Mouse (Mus musculus): ENCODE data around the gene Upb1. TPM values are rescaled to one million over a fixed set of nuclear protein-coding genes. Genes with fewer than 3 reads are reported as not detected.
"Not testable (repeated sequence)": the region's sequence is repeated elsewhere in the genome, so short reads cannot be mapped to it uniquely, and the experiment has no call there.

The Upb1 gene
- polyA plus RNA-seq, 1 experiment = 3.2 TPM

DNA sequence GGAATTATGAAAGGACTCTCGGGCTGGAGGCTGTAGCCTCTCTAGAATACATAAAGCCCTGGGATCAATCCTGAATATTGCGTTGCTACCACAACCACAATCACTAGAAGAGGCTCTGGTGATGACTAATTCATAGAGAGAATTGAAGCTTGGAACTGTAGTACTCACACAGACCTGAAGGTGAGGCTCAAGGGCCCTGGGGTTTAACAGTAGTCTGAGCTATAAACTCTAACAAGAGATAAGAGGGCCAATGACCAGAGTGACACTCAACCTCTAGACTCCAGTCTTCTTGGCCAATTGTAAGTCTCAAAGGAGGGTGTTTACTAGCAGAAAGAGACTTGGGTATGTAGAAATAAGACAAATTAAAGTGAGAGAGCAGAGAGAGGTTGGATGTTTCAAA, 10.8 kb upstream of the Upb1 start:
- no peak for TF ChIP-seq POLR2A (IDR thresholded peaks at IDR 0.05; ENCODE audit: borderline replicate concordance, control insufficient read depth, low read depth, low read length)
- no peak for TF ChIP-seq CTCF (IDR thresholded peaks at IDR 0.05; ENCODE audit: control insufficient read depth, insufficient read depth, low read length)
- WGBS = 64% methylated on average over 2 of the region's 2 CpGs
- H3K4me1 ChIP-seq (ENCODE audit: control insufficient read depth, insufficient read depth, low read length) = no peaks in the 10 kb centered on the region; the same call in 1 of the 2 replicates
- no peak overlapping the region for H3K4me3 ChIP-seq (replicated peaks; ENCODE audit: control insufficient read depth, low read depth, low read length)
- H3K27ac ChIP-seq (ENCODE audit: control insufficient read depth, insufficient read depth, low read depth, low read length, poor library complexity) = no peak overlapping the region

DNA sequence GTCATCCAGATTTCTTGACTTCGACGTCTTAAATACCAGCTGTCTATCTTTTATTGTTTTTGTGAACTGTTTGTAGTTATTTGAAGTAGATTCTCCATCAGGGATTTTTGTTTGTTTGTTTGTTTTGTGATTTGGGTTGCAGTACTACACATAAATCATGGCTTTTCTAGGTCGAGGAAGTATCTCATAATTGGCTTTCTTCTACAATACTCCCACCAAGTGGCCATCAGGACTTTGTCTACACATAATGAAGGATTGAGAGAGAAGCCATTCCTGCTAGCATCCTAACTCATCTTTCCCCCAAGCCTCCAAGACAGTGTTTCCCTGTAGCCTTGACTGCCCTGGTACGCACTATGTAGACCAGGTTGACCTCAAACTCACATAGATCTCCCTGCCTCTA, 10.1 kb upstream of the Upb1 start:
- 58% methylated on average over 4 of the region's 4 CpGs for WGBS
- no peaks in the 10 kb centered on the region; the same call in 1 of the 2 replicates for H3K4me1 ChIP-seq (ENCODE audit: control insufficient read depth, insufficient read depth, low read length)
- no peak overlapping the region for H3K27ac ChIP-seq (ENCODE audit: control insufficient read depth, insufficient read depth, low read depth, low read length, poor library complexity)
- no peak overlapping the region for H3K4me3 ChIP-seq (replicated peaks; ENCODE audit: control insufficient read depth, low read depth, low read length)
- TF ChIP-seq POLR2A (IDR thresholded peaks at IDR 0.05; ENCODE audit: borderline replicate concordance, control insufficient read depth, low read depth, low read length) (no peak), CTCF (IDR thresholded peaks at IDR 0.05; ENCODE audit: control insufficient read depth, insufficient read depth, low read length) (no peak)

DNA sequence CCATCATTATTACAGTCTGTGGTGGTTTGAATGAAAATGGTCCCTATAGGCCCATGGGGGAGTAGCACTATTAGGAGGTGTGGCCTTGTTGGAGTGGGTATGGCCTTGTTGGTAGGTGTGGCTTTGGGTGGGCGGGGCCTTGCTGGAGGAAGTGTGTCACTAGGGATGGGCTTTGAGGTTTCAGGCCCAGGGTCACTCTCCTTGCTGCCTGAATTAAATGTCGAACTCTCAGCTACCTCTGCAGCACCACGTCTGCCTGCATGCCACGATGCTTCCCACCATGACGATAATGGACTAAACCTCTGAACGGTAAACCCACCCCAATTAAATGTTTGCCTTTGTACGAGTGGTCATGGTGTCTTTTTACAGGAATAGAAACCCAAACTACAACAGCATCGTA, 6.1 kb upstream of the Upb1 start:
- Histone ChIP-seq H3K4me1 (ENCODE audit: control insufficient read depth, insufficient read depth, low read length) (no peaks in the 10 kb centered on the region; the same call in 1 of the 2 replicates), H3K4me3 (replicated peaks; ENCODE audit: control insufficient read depth, low read depth, low read length) (no peak overlapping the region), H3K27ac (ENCODE audit: control insufficient read depth, insufficient read depth, low read depth, low read length, poor library complexity) (no peak overlapping the region)
- TF ChIP-seq CTCF (IDR thresholded peaks at IDR 0.05; ENCODE audit: control insufficient read depth, insufficient read depth, low read length) (no peak), POLR2A (IDR thresholded peaks at IDR 0.05; ENCODE audit: borderline replicate concordance, control insufficient read depth, low read depth, low read length) (no peak)
- 81% methylated on average over 8 of the region's 8 CpGs for WGBS

DNA sequence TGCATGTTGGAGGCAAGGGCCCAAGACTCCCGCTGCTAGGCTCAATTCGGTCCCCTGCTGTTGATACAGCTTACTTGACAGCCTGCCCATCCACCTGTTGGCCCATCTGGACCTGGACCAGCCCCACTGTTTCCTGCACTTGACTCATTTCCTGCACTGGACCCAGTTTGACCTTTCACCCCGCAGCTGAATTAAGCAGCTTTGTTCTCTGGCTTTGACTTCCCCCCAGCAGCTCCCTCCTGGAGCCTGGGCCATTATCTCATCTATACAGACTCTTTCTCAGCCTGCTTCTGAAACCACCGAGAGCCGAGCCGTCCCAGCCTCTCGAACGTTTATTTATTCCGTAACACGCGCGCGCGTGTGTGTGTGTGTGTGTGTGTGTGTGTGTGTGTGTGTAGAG, 3.9 kb upstream of the Upb1 start:
- no peak overlapping the region for H3K4me3 ChIP-seq (replicated peaks; ENCODE audit: control insufficient read depth, low read depth, low read length)
- no peaks in the 10 kb centered on the region; the same call in 1 of the 2 replicates for H3K4me1 ChIP-seq (ENCODE audit: control insufficient read depth, insufficient read depth, low read length)
- no peak for TF ChIP-seq POLR2A (IDR thresholded peaks at IDR 0.05; ENCODE audit: borderline replicate concordance, control insufficient read depth, low read depth, low read length)
- TF ChIP-seq CTCF (IDR thresholded peaks at IDR 0.05; ENCODE audit: control insufficient read depth, insufficient read depth, low read length) = no peak
- 10% methylated on average over 14 of the region's 14 CpGs for WGBS
- no peak overlapping the region for H3K27ac ChIP-seq (ENCODE audit: control insufficient read depth, insufficient read depth, low read depth, low read length, poor library complexity)

DNA sequence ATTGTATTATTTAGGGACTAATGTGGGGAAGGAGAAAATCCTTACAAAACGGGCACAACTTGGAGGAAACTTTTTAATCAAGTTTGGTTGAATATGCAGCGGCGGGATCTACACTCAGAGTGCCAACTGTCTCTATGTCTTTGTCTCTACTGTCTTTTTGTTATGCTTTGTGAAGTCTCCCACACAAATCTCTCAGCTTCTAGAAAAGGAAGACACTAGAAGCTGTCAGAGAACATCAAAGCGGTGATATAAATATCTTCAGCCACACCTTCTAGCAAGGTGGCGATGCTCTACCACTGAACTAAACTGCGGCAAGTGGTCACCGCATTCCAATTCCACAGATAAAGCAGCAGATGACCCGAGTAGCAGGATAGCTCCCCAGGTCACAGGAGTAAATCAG, 5.0 kb downstream of the Upb1 start:
- 85% methylated on average over 8 of the region's 8 CpGs for WGBS
- TF ChIP-seq POLR2A (IDR thresholded peaks at IDR 0.05; ENCODE audit: borderline replicate concordance, control insufficient read depth, low read depth, low read length) (no peak), CTCF (IDR thresholded peaks at IDR 0.05; ENCODE audit: control insufficient read depth, insufficient read depth, low read length) (no peak)
- no peak overlapping the region for H3K27ac ChIP-seq (ENCODE audit: control insufficient read depth, insufficient read depth, low read depth, low read length, poor library complexity)

DNA sequence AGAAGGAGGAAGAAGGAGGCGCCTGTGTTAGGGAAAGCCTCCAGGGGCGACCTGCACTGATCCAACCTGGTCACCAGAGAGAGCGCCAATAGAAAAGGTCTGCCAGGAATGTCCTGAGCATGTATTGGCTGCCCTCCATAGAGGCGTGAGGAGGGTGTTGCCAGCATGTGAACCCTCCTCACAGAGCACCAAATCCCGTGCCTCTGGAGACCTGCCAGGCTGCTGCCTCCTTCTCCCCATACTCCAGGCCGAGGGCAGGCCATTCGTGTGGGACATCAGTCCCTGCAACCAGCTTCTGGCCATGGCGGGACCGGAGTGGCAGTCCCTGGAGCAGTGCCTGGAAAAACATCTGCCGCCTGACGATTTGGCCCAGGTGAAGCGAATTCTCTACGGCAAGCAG, 5.8 kb downstream of the Upb1 start:
- no peak overlapping the region for H3K4me3 ChIP-seq (replicated peaks; ENCODE audit: control insufficient read depth, low read depth, low read length)
- 78% methylated on average over 13 of the region's 13 CpGs for WGBS
- H3K27ac ChIP-seq (ENCODE audit: control insufficient read depth, insufficient read depth, low read depth, low read length, poor library complexity) = no peak overlapping the region

More for the DNA sequence above, 5.0 kb downstream of the Upb1 start:
- Histone ChIP-seq H3K4me3 (replicated peaks; ENCODE audit: control insufficient read depth, low read depth, low read length) (no peak overlapping the region), H3K4me1 (ENCODE audit: control insufficient read depth, insufficient read depth, low read length) (no peaks in the 10 kb centered on the region)

DNA sequence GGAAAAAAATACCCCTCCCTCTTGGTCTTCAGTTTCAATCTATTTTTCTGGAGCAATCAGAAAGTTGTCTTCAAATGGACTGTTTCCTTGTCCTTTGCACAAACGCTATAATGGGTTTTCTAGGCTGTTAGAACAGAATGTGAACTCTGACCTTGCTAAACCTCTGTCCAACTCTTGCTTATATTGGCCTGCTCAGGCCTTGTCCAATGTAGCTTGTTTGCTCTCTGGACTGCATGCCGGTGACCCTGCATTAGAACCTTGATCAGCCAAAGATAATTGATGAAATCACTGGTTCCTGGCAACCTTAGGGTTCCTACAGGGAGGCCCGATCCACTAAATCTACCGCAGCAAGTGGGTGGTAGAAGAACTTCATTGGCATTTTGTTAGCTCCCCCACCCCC, 6.8 kb downstream of the Upb1 start:
- Histone ChIP-seq H3K4me3 (replicated peaks; ENCODE audit: control insufficient read depth, low read depth, low read length) (no peak overlapping the region), H3K27ac (ENCODE audit: control insufficient read depth, insufficient read depth, low read depth, low read length, poor library complexity) (no peak overlapping the region), H3K4me1 (ENCODE audit: control insufficient read depth, insufficient read depth, low read length) (peaks cover 1% of the 10 kb centered on the region)
- TF ChIP-seq CTCF (IDR thresholded peaks at IDR 0.05; ENCODE audit: control insufficient read depth, insufficient read depth, low read length) (no peak), POLR2A (IDR thresholded peaks at IDR 0.05; ENCODE audit: borderline replicate concordance, control insufficient read depth, low read depth, low read length) (no peak)
- WGBS = 84% methylated on average over 4 of the region's 4 CpGs

More for the DNA sequence above, 5.8 kb downstream of the Upb1 start:
- H3K4me1 ChIP-seq (ENCODE audit: control insufficient read depth, insufficient read depth, low read length) = peaks cover 1% of the 10 kb centered on the region
- no peak for TF ChIP-seq CTCF (IDR thresholded peaks at IDR 0.05; ENCODE audit: control insufficient read depth, insufficient read depth, low read length)
- no peak for TF ChIP-seq POLR2A (IDR thresholded peaks at IDR 0.05; ENCODE audit: borderline replicate concordance, control insufficient read depth, low read depth, low read length)

DNA sequence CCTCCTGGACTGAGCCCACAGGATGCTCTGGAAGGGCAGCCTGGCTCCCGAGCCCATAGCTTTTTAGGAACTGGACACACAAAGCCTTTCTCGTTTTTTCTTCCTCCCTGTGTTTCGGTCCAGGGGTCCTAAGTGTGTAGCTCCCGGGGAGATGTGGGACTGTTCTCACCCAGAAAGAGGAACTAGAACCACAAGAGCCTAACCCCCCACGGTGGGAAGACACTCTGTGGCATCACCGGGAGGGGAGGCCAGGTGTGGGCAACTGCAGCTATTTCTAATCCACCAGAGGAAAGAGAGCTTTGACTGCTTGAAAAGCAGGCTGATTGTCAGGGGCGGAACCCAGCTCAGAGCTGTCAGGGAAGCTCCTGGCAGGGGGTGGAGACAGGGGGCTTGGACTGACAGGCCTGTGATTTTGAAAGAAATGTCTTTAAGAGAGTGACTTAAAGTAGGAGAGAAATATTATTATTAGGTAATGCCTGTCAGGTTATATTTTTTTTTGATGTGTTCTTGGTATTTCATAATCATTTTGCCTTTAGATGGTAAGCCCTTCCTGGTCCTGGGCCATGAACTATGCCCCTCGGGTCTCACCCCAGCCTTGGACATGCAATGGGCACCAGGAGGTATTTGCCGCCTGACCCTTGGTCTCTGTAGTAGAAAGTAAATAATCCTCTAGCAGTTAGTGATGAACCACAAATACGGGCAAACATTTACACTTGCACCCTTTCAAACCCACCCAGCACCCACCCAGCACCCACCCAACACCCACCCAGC, 10.6 kb downstream of the Upb1 start:
- H3K4me1 ChIP-seq (ENCODE audit: control insufficient read depth, insufficient read depth, low read length); H3K4me3 ChIP-seq (replicated peaks; ENCODE audit: control insufficient read depth, low read depth, low read length): not testable (repeated sequence)
- WGBS = 22% methylated on average over 10 of the region's 10 CpGs
- H3K27ac ChIP-seq (ENCODE audit: control insufficient read depth, insufficient read depth, low read depth, low read length, poor library complexity) = peak overlapping the region; percentile 28; the same call in 1 of the 2 replicates
